Mouse (Mus musculus): ENCODE data around the gene A630023A22Rik. TPM values are rescaled to one million over a fixed set of nuclear protein-coding genes. Genes with fewer than 3 reads are reported as not detected.

Gene A630023A22Rik
- total RNA-seq, 2 experiments from 2014 or later = not detected

Other genes with a start within 250 kb of the A630023A22Rik start
- 10 to 100 TPM in 1 of 2 experiments, 1 to 10 TPM in 1; 9.7 to 12.3 TPM for gene Gdf10, start 179.2 kb downstream of the A630023A22Rik start, total RNA-seq (2021)
- gene Gdf2, start 161.7 kb downstream of the A630023A22Rik start, total RNA-seq (2021) = not detected
- not detected for gene Rbp3, start 148.8 kb downstream of the A630023A22Rik start, total RNA-seq (2021)
- gene Zfp488, start 124.0 kb downstream of the A630023A22Rik start, total RNA-seq (2021) = 1 to 10 TPM; 5.3 to 5.4 TPM
- not detected for gene Gm30083, start 87.6 kb downstream of the A630023A22Rik start, total RNA-seq (2021)
- not detected for gene Gm5460, start 86.0 kb downstream of the A630023A22Rik start, total RNA-seq (2021)
- not detected for gene Antxrl, start 50.0 kb downstream of the A630023A22Rik start, total RNA-seq (2021)
- 1 to 10 TPM in 1 of 2 experiments, under 1 TPM in 1; 0.83 to 1.1 TPM for gene Anxa8, start 16.8 kb downstream of the A630023A22Rik start, total RNA-seq (2021)
- under 1 TPM; 0.09 to 0.18 TPM for gene Npy4r, start 49.7 kb upstream of the A630023A22Rik start, total RNA-seq (2021)
- 1 to 10 TPM; 6.0 to 7.5 TPM for gene Gprin2, start 98.9 kb upstream of the A630023A22Rik start, total RNA-seq (2021)
- gene Syt15, start 116.8 kb upstream of the A630023A22Rik start, total RNA-seq (2021) = 1 to 10 TPM; 1.7 to 1.8 TPM
- gene Shld2, start 207.7 kb upstream of the A630023A22Rik start, total RNA-seq (2021) = 10 to 100 TPM in 1 of 2 experiments, 1 to 10 TPM in 1; 9.7 to 13.5 TPM
- gene Glud1, start 208.0 kb upstream of the A630023A22Rik start, total RNA-seq (2021) = 100 to 1,000 TPM; 408 to 469 TPM